Mouse (Mus musculus) limb, embryonic 11.5 days (tissue): ENCODE results near the gene Nom1. TPM values are rescaled to one million over a fixed set of nuclear protein-coding genes. Genes with fewer than 3 reads are reported as not detected.

ENCODE experiments used
- ATAC-seq: fragments of 200-750 bp; cut with Nextera tagmentation; 2 replicates; pipeline ENCODE4 v1.8.0; 2017; ENCODE audit warnings: low read depth; ENCODE audit not compliant: insufficient number of reproducible peaks, low FRiP score, low TSS enrichment
- DNase-seq: peaks from one replicate; pipeline ENCODE4 v3.0.0-alpha.2; 2015; ENCODE audit warnings: low spot score
- H3K27ac ChIP-seq: fragments of 300-500 bp; sonication (generic); replicated peaks from 2 replicates; pipeline ENCODE4 v1.5.1; 2014; ENCODE audit warnings: low read depth, mild to moderate bottlenecking, low read length
- H3K27me3 ChIP-seq: fragments of 300-500 bp; sonication (generic); 2 replicates; pipeline ENCODE4 v1.6.1; 2014; ENCODE audit warnings: mild to moderate bottlenecking, low read length, mixed read lengths; ENCODE audit not compliant: control insufficient read depth, insufficient read depth
- H3K36me3 ChIP-seq: fragments of 300-500 bp; sonication (generic); 2 replicates; pipeline ENCODE4 v1.6.1; 2014; ENCODE audit warnings: mild to moderate bottlenecking, low read length, moderate library complexity, mixed read lengths; ENCODE audit not compliant: control insufficient read depth, insufficient read depth
- H3K4me1 ChIP-seq: fragments of 300-500 bp; sonication (generic); 2 replicates; pipeline ENCODE4 v1.6.1; 2014; ENCODE audit warnings: low read length, mixed read lengths; ENCODE audit not compliant: control insufficient read depth, insufficient read depth
- H3K4me2 ChIP-seq: fragments of 300-500 bp; sonication (generic); 2 replicates; pipeline ENCODE4 v1.6.1; 2014; ENCODE audit warnings: low read depth, mild to moderate bottlenecking, moderate library complexity; ENCODE audit not compliant: severe bottlenecking
- H3K4me3 ChIP-seq: fragments of 300-500 bp; sonication (generic); 2 replicates; pipeline ENCODE4 v1.5.1; 2014; ENCODE audit warnings: low read depth, low read length
- H3K9ac ChIP-seq: fragments of 300-500 bp; sonication (generic); 2 replicates; pipeline ENCODE4 v1.6.1; 2014; ENCODE audit warnings: mild to moderate bottlenecking, low read length
- H3K9me3 ChIP-seq: fragments of 300-500 bp; sonication (generic); 2 replicates; pipeline ENCODE4 v1.6.1; 2016; ENCODE audit warnings: low read length; ENCODE audit not compliant: control insufficient read depth
- WGBS: fragments of 180-500 bp; shearing (Covaris S2); extraction: QIAGEN DNeasy Blood & Tissue Kit; methylation state at CpG from one replicate; pipeline ENCODE4 v1.1.7; 2014; 5-methylcytosine and 5-hydroxymethylcytosine counted together
- polyA plus RNA-seq: library from polyadenylated mRNA; unstranded; fragments of >200 nt; fragmentation: Nextera tagmentation; extraction: Ambion mirVana; gene quantifications from 2 replicates; pipeline ENCODE4 v1.2.1, GENCODE M21; 2014

Nom1 gene
- polyA plus RNA-seq, 1 experiment from 2014 or later = 24.4 TPM

DNA sequence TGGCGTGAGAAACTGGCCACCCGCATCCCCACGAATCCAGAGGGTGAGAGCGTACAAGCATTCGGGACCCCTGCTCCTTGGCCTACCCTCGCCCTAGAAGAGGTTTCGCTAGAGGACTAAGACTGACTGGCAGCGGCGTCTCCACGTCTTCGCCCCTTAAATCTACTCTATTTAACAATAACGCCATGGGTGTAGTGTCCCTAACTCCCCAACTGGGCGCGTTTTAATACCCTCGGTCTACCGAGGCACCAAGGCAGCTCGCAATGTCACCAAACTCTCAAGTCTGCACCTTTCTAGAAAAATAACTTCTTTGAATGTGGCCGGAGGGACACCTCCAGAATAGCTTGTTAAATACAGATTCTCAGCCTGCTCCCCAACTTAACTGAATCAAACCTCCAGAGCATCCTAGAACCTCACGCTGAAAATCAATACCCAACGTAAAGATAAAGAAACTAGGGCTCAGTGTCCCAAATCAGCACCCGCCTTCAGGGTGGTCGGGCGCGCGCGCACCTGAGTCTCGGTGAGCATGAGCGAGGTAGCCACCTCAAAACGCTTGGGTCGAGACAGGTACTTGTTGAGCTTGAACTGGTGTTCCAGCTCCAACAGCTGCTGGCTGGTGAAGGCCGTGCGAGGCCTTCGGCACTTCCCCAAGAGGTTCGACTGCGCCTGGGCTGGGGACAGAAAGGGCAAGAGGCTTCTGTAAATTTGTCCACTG is 39.9 kb downstream of the Nom1 start:
- Histone ChIP-seq H3K36me3 (no peaks in the 10 kb centered on the region), H3K27ac (no peak overlapping the region), H3K9ac (no peak overlapping the region), H3K4me2 (no peak overlapping the region), H3K4me1 (peaks cover 21% of the 10 kb centered on the region), H3K9me3 (no peaks in the 10 kb centered on the region), H3K27me3 (peaks cover 95% of the 10 kb centered on the region), H3K4me3 (no peak overlapping the region)
- whole genome bisulfite sequencing = 2% methylated on average over 35 of the region's 35 CpGs
- ATAC-seq (no peak), DNase-seq (peak; percentile 58)

DNA sequence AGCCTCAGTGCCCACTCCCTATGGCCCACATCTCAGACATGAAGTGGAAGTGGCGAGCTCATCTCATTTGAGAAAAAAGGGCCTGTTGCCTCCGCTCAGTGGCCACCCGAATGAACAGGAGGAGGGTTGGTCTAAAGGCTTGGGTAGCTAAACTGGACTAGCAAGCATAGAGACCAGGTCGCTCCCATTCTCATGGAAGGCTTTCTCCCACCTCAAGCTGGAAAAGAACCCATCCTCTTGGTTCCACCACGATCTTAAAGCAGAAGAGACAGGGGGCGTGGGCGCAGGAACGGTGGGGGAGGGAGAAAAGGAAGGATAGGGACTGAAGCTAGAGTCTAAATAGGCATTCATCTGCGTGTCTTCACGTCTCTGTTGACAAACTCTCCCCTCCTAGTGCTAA is 40.6 kb downstream of the Nom1 start:
- no peak overlapping the region for H3K9ac ChIP-seq
- H3K36me3 ChIP-seq = no peaks in the 10 kb centered on the region
- WGBS = 2% methylated on average over 10 of the region's 10 CpGs
- H3K27me3 ChIP-seq = peaks cover 95% of the 10 kb centered on the region
- ATAC-seq (no peak), DNase-seq (peak; percentile 40)
- no peak overlapping the region for H3K4me2 ChIP-seq
- H3K9me3 ChIP-seq = no peaks in the 10 kb centered on the region
- peaks cover 21% of the 10 kb centered on the region for H3K4me1 ChIP-seq
- H3K27ac ChIP-seq = no peak overlapping the region
- no peak overlapping the region for H3K4me3 ChIP-seq

DNA sequence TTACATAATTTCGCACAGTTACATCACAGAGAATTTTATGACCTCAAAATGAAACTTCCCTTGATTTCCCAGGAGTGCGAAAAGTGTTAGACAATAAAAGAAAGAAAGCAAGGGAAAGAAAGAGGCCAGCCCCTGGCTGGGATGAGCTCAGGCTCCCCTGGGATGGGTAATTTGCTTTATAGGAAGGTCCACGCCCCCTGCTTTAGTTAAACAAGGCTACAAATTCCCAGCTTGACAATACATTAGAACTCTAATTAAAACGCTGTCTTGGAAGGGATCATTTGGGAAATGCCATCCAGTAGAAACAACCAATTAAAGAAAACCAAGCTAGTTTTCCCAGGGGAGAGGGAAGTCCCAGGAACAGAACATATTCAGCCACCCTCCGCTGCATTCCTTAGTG is 41.1 kb downstream of the Nom1 start:
- H3K4me2 ChIP-seq = no peak overlapping the region
- no peak overlapping the region for H3K9ac ChIP-seq
- ATAC-seq = no peak
- no peak for DNase-seq
- H3K27ac ChIP-seq = no peak overlapping the region
- peaks cover 21% of the 10 kb centered on the region for H3K4me1 ChIP-seq
- H3K27me3 ChIP-seq = peaks cover 96% of the 10 kb centered on the region
- 8% methylated on average over 5 of the region's 5 CpGs for WGBS
- H3K9me3 ChIP-seq = no peaks in the 10 kb centered on the region
- H3K36me3 ChIP-seq = no peaks in the 10 kb centered on the region
- no peak overlapping the region for H3K4me3 ChIP-seq

DNA sequence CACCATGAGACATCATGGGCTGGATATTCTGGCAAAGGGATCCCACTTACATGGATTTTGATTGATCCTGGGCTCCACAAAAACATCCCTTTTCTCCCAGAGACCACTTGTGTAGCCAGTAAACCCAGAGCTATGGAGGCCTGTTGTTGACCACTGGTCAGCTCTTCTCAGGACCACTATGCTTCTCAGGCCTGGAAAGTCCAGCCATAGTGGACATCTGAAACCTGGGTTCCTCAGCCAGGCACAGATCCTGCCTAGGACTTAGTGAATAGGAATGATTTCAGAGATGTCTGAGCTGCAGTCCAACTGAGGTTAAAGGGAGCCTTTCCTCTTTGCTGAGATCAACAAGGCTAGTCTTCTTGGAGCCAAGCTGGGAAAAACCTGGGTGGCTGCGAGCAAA is 41.6 kb downstream of the Nom1 start:
- Histone ChIP-seq H3K4me3 (no peak overlapping the region), H3K4me2 (no peak overlapping the region), H3K27ac (no peak overlapping the region), H3K4me1 (peaks cover 21% of the 10 kb centered on the region), H3K36me3 (no peaks in the 10 kb centered on the region), H3K9ac (no peak overlapping the region), H3K9me3 (no peaks in the 10 kb centered on the region), H3K27me3 (peaks cover 96% of the 10 kb centered on the region)
- DNase-seq = peak; percentile 35
- no peak for ATAC-seq
- 0% methylated on average over 1 of the region's 1 CpGs for WGBS

DNA sequence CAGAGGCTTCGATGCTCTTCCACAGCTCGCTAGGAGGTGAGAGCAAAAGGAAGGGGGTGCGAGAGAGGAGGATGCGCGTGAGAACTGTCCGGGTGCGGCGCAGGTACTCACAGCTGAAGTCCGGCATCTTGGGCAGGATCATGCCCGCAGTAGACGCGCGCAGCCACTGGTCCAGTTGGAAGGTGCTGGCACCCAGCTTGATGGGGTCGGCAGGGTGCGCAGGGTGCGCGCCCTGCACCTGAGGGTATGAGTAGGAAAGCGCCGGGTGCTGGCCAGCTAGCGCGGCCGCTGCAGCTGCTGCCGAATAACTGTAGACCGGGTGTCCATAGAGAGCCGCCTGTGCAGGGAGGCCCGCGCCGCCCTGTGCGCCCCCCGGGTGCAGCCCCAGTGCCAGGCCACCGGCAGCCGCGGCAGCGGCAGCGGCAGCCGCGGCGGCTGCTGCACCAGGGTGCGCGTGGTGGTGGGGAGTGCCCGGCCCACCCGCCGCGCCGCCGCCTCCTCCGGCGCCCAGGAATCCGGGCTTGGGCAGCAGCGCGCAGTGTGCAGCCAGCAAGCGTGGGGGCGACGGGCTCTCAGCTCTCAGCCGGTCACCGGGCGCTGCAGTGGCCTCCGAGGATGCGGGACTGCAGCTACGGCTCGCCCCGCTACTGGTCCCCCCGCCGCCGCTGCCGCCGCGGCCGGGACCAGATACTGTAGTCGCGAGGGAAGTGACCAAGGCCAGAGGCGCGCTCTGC is 43.2 kb downstream of the Nom1 start:
- Histone ChIP-seq H3K9ac (no peak overlapping the region), H3K4me3 (peak overlapping the region; percentile 29), H3K4me1 (peaks cover 6% of the 10 kb centered on the region), H3K27me3 (peaks cover 92% of the 10 kb centered on the region), H3K36me3 (no peaks in the 10 kb centered on the region), H3K27ac (no peak overlapping the region), H3K9me3 (no peaks in the 10 kb centered on the region), H3K4me2 (peak overlapping the region; percentile 74)
- DNase-seq = peak; percentile 51
- ATAC-seq = no peak
- under 1% methylated on average over 68 of the region's 73 CpGs for WGBS

DNA sequence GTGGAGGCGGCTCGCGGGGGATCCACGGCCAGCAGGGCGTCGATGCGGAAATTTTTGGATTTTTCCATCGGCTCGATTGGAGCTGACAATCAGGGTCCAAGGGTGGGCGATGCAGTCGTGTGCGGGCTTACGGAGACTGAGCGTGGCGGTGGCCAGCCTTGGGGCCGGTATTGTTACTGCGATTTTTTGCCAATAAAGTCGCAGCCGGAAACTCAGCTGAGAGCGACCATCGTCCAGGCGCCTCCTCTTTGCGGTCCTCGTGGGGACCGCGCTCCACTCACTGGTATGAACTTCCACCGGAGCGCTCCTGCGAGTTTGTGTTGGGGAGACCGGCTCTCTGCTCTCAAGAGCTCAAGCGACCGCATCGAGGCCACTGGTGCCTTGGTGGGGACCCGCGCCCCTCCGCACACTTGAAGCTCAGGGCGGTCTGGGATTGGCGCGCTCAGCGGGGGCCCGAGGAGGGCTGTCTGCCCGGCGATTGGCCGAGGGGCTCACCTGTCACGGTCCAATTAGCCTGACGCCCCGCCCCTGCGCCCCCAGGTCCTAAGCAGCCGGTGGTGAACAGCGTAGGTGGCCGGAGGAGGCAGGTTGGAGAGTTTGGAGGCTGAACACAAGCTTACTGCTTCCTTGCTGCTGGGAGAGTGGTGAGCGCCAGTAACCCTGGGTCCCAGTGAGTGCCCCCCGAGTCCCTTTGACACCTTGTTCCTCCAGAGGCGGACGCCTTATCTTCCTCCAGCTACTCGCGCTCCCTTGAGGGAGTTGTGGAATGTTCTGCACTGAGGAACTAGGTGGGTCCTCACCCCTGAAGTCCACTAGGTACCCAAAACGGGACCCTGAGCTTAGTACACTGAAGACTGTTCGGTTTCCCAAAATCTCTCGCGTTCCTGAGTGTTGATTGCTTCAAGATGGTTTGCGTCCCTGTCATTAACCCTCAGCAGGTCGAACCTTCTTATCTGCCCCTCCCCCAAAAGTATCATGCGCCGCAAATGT is 44.0 kb downstream of the Nom1 start, which contains the start of gene Mnx1:
Gene Mnx1 (minus strand): TSS at position 263 of the 990 bp plus-strand sequence.
- no peak within 1 kb of the TSS for H3K27ac ChIP-seq
- peak within 1 kb of the TSS; percentile 29 for H3K4me3 ChIP-seq
- peaks cover 91% of the 10 kb centered on the region for H3K27me3 ChIP-seq
- under 1% methylated on average over 65 of the region's 65 CpGs for WGBS
- no peaks in the 10 kb centered on the region for H3K9me3 ChIP-seq
- H3K36me3 ChIP-seq = no peaks in the 10 kb centered on the region
- H3K9ac ChIP-seq = no peak within 1 kb of the TSS
- H3K4me1 ChIP-seq = peaks cover 3% of the 10 kb centered on the region
- peak; percentile 73 for DNase-seq
- peak within 1 kb of the TSS; percentile 74 for H3K4me2 ChIP-seq
- peak; percentile 71 for ATAC-seq

DNA sequence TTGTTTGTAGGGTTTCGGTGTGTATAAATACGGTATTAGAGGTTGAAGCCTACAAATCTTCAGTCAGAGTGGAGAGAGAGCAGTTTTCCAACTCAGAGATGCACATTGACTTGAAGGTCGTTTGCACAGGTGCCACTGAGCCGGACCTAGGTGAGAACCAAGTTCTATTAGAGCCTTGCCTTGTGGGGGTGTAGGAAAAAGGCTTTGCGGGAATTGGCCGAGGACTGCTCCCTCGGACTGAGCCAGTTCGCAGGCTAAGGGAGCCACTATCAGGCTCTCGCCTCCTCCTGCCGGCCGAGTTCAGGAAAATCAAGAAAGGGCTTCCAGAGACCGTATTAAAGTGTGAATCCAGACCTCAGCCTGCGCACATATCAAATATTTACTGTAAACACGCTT is 44.7 kb downstream of the Nom1 start:
- H3K9me3 ChIP-seq = no peaks in the 10 kb centered on the region
- H3K4me3 ChIP-seq = no peak overlapping the region
- no peaks in the 10 kb centered on the region for H3K36me3 ChIP-seq
- peaks cover 84% of the 10 kb centered on the region for H3K27me3 ChIP-seq
- WGBS = 1% methylated on average over 14 of the region's 14 CpGs
- H3K9ac ChIP-seq = no peak overlapping the region
- H3K27ac ChIP-seq = no peak overlapping the region
- DNase-seq (peak; percentile 76), ATAC-seq (no peak)
- no peak overlapping the region; the same call in 1 of the 2 replicates for H3K4me2 ChIP-seq
- H3K4me1 ChIP-seq = peaks cover 3% of the 10 kb centered on the region

DNA sequence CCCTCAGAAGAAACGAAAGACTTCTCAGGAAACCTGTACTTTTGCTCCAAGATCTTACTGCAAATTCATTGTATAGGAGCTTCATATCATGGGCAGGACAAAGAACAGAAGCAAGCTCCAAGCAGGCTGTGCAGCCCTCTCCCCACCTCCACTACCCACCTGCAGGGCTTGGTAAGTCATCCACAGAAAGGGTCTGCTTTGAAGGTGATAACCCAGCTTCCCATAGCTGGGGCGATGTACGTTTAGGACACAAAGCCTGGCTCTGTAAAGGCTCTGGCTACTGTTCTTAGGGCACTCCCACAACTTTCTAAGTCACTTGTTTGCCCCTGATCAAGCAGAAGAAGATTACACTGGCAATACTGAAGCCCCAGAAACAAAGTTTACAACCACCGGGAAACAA is 49.3 kb downstream of the Nom1 start:
- Histone ChIP-seq H3K4me1 (peaks cover 12% of the 10 kb centered on the region), H3K4me3 (no peak overlapping the region), H3K4me2 (no peak overlapping the region), H3K27ac (no peak overlapping the region), H3K27me3 (peaks cover 79% of the 10 kb centered on the region), H3K36me3 (no peaks in the 10 kb centered on the region), H3K9ac (no peak overlapping the region), H3K9me3 (no peaks in the 10 kb centered on the region)
- ATAC-seq (no peak), DNase-seq (peak; percentile 25)
- WGBS = 8% methylated on average over 4 of the region's 4 CpGs
